14 mouse cellular contexts compared by ENCODE assay signal in the genomic region with DNA sequence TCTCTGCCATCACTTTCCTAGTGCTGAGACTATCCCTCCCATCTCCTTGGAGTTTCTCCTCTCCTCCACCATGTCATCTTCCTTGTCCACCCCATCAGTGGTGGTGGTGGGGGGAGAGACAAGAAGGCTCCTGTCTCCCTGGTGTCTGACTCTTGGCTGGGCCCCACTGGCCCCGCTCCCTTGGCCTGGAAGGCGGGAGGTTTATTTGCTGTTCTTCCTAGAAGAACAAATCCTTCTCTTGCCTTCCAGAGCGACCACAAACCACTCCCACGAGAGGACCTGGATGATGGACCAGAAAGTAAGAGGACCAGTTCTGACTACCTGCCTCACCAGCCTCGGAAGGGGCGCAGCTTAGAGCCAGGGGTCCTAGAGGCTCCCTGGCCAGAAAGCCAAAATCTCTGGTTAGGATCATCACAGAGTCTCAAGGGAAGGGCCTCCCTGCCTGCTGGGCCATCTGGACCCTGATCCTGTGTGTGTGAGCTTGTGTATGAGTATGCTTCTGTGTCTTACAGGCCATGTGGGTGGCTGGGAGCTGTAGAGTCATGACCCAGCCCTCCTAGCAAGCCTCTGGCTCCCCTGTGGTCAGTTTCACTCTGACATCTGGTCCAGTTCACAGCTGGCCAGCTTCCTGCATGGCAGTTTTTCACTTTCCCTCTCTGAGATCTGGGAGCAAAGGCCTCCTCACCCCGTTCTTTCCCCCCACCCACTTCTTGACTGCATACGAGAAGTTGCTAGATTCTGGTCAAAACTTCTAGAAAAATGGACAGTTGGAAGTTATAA. TPM values are rescaled to one million over a fixed set of nuclear protein-coding genes. Genes with fewer than 3 reads are reported as not detected.
A peak's percentile ranks its signal among the peaks of the same experiment; 100 is the strongest.
DNase-seq lines count a peak whose midpoint lies in the region; ATAC-seq and TF ChIP-seq lines count a peak whose summit lies in the region.
"Had no signal": no experiment of that assay in that cellular context is flagged by ENCODE, and none has a peak within 500 bp of the region (broad histone marks: within the 10 kb centered on the region; RNA-seq: fewer than 3 reads in every experiment).

No protein-coding gene starts in this region.

- WGBS in embryonic facial prominence, embryonic 10.5 days = 61% methylated on average over 8 of the region's 8 CpGs
- WGBS in limb, embryonic 12.5 days = 49% methylated on average over 8 of the region's 8 CpGs
- WGBS in lung, adult 2 months = 62% methylated on average over 8 of the region's 8 CpGs

- TF ChIP-seq POLR2A in lung, adult 2 months (IDR thresholded peaks at IDR 0.05; ENCODE audit: borderline replicate concordance, extremely low read depth, low read depth, low read length) = no peak

- peaks cover 32% of the 10 kb centered on the region for H3K27me3 ChIP-seq in embryonic facial prominence, embryonic 10.5 days (replicated peaks; ENCODE audit: low read depth, poor library complexity, severe bottlenecking)
- peaks cover 17% of the 10 kb centered on the region for H3K27me3 ChIP-seq in limb, embryonic 12.5 days
- H3K27me3 ChIP-seq: hindbrain, embryonic 12.5 days had no signal

- peak overlapping the region; percentile 14; the same call in 1 of the 2 replicates for H3K4me3 ChIP-seq in embryonic facial prominence, embryonic 10.5 days
- no peak overlapping the region for H3K4me3 ChIP-seq in limb, embryonic 12.5 days (replicated peaks)
- H3K4me3 ChIP-seq in lung, adult 2 months (replicated peaks; ENCODE audit: extremely low read depth, low read depth, low read length) = no peak overlapping the region
- H3K4me3 ChIP-seq: hindbrain, embryonic 12.5 days had no signal

- peaks cover 6% of the 10 kb centered on the region; the same call in 1 of the 2 replicates for H3K36me3 ChIP-seq in embryonic facial prominence, embryonic 10.5 days (replicated peaks)
- no peaks in the 10 kb centered on the region for H3K36me3 ChIP-seq in limb, embryonic 12.5 days
- H3K36me3 ChIP-seq: hindbrain, embryonic 12.5 days had no signal

- peak; percentile 39 for DNase-seq in heart, adult 8-10 months (ENCODE audit: low spot score)
- DNase-seq in heart, postnatal 4 days = no peak
- no peak for DNase-seq in embryonic facial prominence, embryonic 10.5 days (ENCODE audit: low spot score)
- peak; percentile 46 to 52 for DNase-seq in heart, adult 9 months (ENCODE audit: low spot score in 2 of 2)
- no peak for DNase-seq in cerebellum, postnatal 10 days
- no peak for DNase-seq in lung, adult 2 months
- DNase-seq: adrenal gland, adult 2 months; cerebellum, postnatal 14 days; spleen, adult 18-20 months had no signal

- peaks cover 80% of the 10 kb centered on the region for H3K4me1 ChIP-seq in embryonic facial prominence, embryonic 10.5 days
- peaks cover 70% of the 10 kb centered on the region for H3K4me1 ChIP-seq in limb, embryonic 12.5 days (replicated peaks)
- 0 out of 2 replicates have a peak, but pooled peaks cover 2% of the 10 kb centered on the region for H3K4me1 ChIP-seq in lung, adult 2 months (ENCODE audit: control insufficient read depth, insufficient read depth, low read length)

- H3K9ac ChIP-seq in limb, embryonic 12.5 days (replicated peaks) = no peak overlapping the region
- H3K9ac ChIP-seq: hindbrain, embryonic 12.5 days had no signal

- peak overlapping the region; percentile 76 for H3K27ac ChIP-seq in embryonic facial prominence, embryonic 10.5 days (replicated peaks)
- H3K27ac ChIP-seq in limb, embryonic 12.5 days = peak overlapping the region; percentile 62
- H3K27ac ChIP-seq: hindbrain, embryonic 12.5 days had no signal

- ATAC-seq in limb, embryonic 12.5 days (ENCODE audit: insufficient number of reproducible peaks, insufficient read depth, low FRiP score, low TSS enrichment, low read depth) = no peak

- no peak overlapping the region for H3K4me2 ChIP-seq in limb, embryonic 12.5 days
- H3K4me2 ChIP-seq: hindbrain, embryonic 12.5 days had no signal

- 0 out of 2 replicates have a peak, but pooled peaks cover 4% of the 10 kb centered on the region for H3K9me3 ChIP-seq in embryonic facial prominence, embryonic 10.5 days
- H3K9me3 ChIP-seq in limb, embryonic 12.5 days = peaks cover 2% of the 10 kb centered on the region; the same call in 1 of the 2 replicates
- H3K9me3 ChIP-seq: hindbrain, embryonic 12.5 days had no signal

- no peak for TF ChIP-seq CTCF in lung, adult 2 months (IDR thresholded peaks at IDR 0.05; ENCODE audit: insufficient read depth, low read length)

RNA-seq across cellular contexts. Expression of gene Ngfr, which starts 19.4 kb away (rescaled TPM):
- total RNA-seq in heart, adult 8-10 months (2022) = under 1 TPM; 0.29 to 0.52 (median 0.47) TPM
- 1 to 10 TPM; 3.7 to 4.3 TPM for total RNA-seq in heart, postnatal 4 days (2021)
- 21.7 and 23.5 TPM in 2 replicates for polyA plus RNA-seq in embryonic facial prominence, embryonic 10.5 days (2016; fragmentation: Nextera tagmentation; extraction: Ambion mirVana)
- 24.3 and 26.7 TPM in 2 replicates for polyA plus RNA-seq in limb, embryonic 12.5 days (2016; fragmentation: Nextera tagmentation; extraction: Ambion mirVana)
- 1.9 TPM in 2 replicates for polyA plus RNA-seq in lung, adult 2 months (2012; rRNA removed)

RNA-seq across cellular contexts. Expression of gene Nxph3, which starts 53.8 kb away (rescaled TPM):
- under 1 TPM; 0.41 to 0.76 (median 0.50) TPM for total RNA-seq in heart, adult 8-10 months (2022)
- total RNA-seq in heart, postnatal 4 days (2021) = 1 to 10 TPM; 1.0 to 1.1 TPM
- 0.50 and 0.54 TPM in 2 replicates for polyA plus RNA-seq in embryonic facial prominence, embryonic 10.5 days (2016; fragmentation: Nextera tagmentation; extraction: Ambion mirVana)
- polyA plus RNA-seq in limb, embryonic 12.5 days (2016; fragmentation: Nextera tagmentation; extraction: Ambion mirVana) = 2.5 and 2.6 TPM in 2 replicates
- polyA plus RNA-seq in lung, adult 2 months (2012; rRNA removed) = 6.6 and 9.2 TPM in 2 replicates
- total RNA-seq: megakaryocyte, adult 5-6 weeks had no signal
- polyA plus RNA-seq: liver, embryonic 16.5 days; thymus, postnatal 0 days had no signal

Comparison
In these comparisons a context has a peak if more than half of its experiments do, and no peak if none do; other contexts are left out.
1. DNase-seq: peak in heart, adult 8-10 months (single experiment) and heart, adult 9 months (2 of 2); none in heart, postnatal 4 days (single experiment), embryonic facial prominence, embryonic 10.5 days (single experiment), cerebellum, postnatal 10 days (0 of 2) and lung, adult 2 months (single experiment).